In the genomic region with DNA sequence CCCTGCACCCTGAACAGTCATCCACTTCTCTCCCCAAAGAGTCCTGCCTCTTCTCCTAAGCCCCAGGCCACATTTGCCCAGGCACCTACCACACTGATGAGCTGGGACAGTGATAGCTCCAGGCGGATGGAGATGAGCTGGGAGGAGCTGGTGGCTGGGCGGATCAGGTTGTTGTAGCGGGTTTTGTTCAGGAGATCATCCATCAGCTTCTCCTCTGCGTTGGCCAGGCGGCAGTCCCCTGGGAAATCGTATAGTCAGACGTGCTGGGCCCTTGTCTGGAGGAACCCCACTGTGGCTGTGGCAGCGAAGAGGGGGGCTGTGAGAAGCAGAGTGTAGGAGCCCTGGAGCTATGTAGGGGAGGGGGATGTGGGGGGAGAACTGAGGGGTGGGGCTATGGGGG, we compare ENCODE assay signal across 14 mouse cellular contexts. TPM values are rescaled to one million over a fixed set of nuclear protein-coding genes. Genes with fewer than 3 reads are reported as not detected.
DNase-seq lines count a peak whose midpoint lies in the region; ATAC-seq and TF ChIP-seq lines count a peak whose summit lies in the region.
"Had no signal": no experiment of that assay in that cellular context is flagged by ENCODE, and none has a peak within 500 bp of the region (broad histone marks: within the 10 kb centered on the region; RNA-seq: fewer than 3 reads in every experiment).

No protein-coding gene starts in this region.

- H3K36me3 ChIP-seq in intestine, embryonic 15.5 days, result no peaks in the 10 kb centered on the region
- no peaks in the 10 kb centered on the region for H3K36me3 ChIP-seq in intestine, postnatal 0 days (ENCODE audit: control insufficient read depth, insufficient read depth)
- H3K36me3 ChIP-seq in ES-E14 (ENCODE audit: control insufficient read depth, insufficient read depth, low read length, poor library complexity, severe bottlenecking), result no peaks in the 10 kb centered on the region
- no peaks in the 10 kb centered on the region for H3K36me3 ChIP-seq in neural tube, embryonic 14.5 days (ENCODE audit: control insufficient read depth, insufficient read depth, low read length)
- H3K36me3 ChIP-seq: liver, embryonic 15.5 days had no signal

- H3K4me1 ChIP-seq in intestine, embryonic 15.5 days (replicated peaks), result 0 out of 2 replicates have a peak, but pooled peaks cover 4% of the 10 kb centered on the region
- peaks cover 6% of the 10 kb centered on the region; the same call in 1 of the 2 replicates for H3K4me1 ChIP-seq in intestine, postnatal 0 days (replicated peaks; ENCODE audit: control insufficient read depth, insufficient read depth, low read length)
- H3K4me1 ChIP-seq in ES-E14 (ENCODE audit: control insufficient read depth in 2 of 2, insufficient read depth in 2 of 2, low read length in 2 of 2, poor library complexity in 1 of 2), result peaks cover 0 to 6% of the 10 kb centered on the region in 2 experiments; a peak in 3 of 4 replicates
- H3K4me1 ChIP-seq in neural tube, embryonic 14.5 days (ENCODE audit: control insufficient read depth, insufficient read depth, low read length), result peaks cover 5% of the 10 kb centered on the region; the same call in 1 of the 2 replicates
- H3K4me1 ChIP-seq: liver, embryonic 15.5 days had no signal

- H3K4me2 ChIP-seq in intestine, embryonic 15.5 days (replicated peaks), result no peak overlapping the region
- no peak overlapping the region; the same call in 1 of the 2 replicates for H3K4me2 ChIP-seq in intestine, postnatal 0 days (replicated peaks; ENCODE audit: low read depth)
- no peak overlapping the region for H3K4me2 ChIP-seq in neural tube, embryonic 14.5 days (ENCODE audit: low read depth, low read length)
- H3K4me2 ChIP-seq: liver, embryonic 15.5 days had no signal

- H3K9me3 ChIP-seq in intestine, embryonic 15.5 days, result no peaks in the 10 kb centered on the region
- no peaks in the 10 kb centered on the region for H3K9me3 ChIP-seq in intestine, postnatal 0 days (ENCODE audit: control insufficient read depth)
- no peaks in the 10 kb centered on the region for H3K9me3 ChIP-seq in ES-E14 (ENCODE audit: control insufficient read depth, insufficient read depth, low read depth, low read length)
- no peaks in the 10 kb centered on the region for H3K9me3 ChIP-seq in neural tube, embryonic 14.5 days (ENCODE audit: control insufficient read depth, low read length)
- H3K9me3 ChIP-seq: liver, embryonic 15.5 days had no signal

- no peak overlapping the region for H3K4me3 ChIP-seq in intestine, embryonic 15.5 days (replicated peaks)
- no peak overlapping the region for H3K4me3 ChIP-seq in intestine, postnatal 0 days (ENCODE audit: low read depth, low read length)
- peak overlapping the region; percentile 24 to 60; a peak in 2 of 4 replicates for H3K4me3 ChIP-seq in ES-E14 (ENCODE audit: insufficient read depth in 1 of 2, low read depth in 1 of 2, low read length in 2 of 2, poor library complexity in 1 of 2, severe bottlenecking in 1 of 2)
- no peak overlapping the region for H3K4me3 ChIP-seq in neural tube, embryonic 14.5 days (ENCODE audit: low read depth, low read length)
- H3K4me3 ChIP-seq: liver, embryonic 15.5 days had no signal

- intact Hi-C loops in gastrocnemius, postnatal 36 days (cut with DNase I), result no loop called here

- DNase-seq in ES-E14 (ENCODE audit: low read depth, low spot score), result peak; percentile 48
- peak; percentile 34 for DNase-seq in embryo, embryonic 9.5 days (ENCODE audit: extremely low spot score)
- no peak for DNase-seq in layer of hippocampus, postnatal 10 days (ENCODE audit: low spot score in 2 of 2)
- DNase-seq in gastrocnemius, postnatal 36 days, result no peak
- DNase-seq: adrenal gland, postnatal 25 days; cerebellum, postnatal 25 days; heart, postnatal 4 days; layer of hippocampus, adult 9-11 months; left cerebral cortex, postnatal 4 days had no signal

- no peaks in the 10 kb centered on the region for H3K27me3 ChIP-seq in intestine, embryonic 15.5 days (replicated peaks)
- H3K27me3 ChIP-seq in intestine, postnatal 0 days (replicated peaks; ENCODE audit: control insufficient read depth, insufficient read depth, low read length), result 0 out of 2 replicates have a peak, but pooled peaks cover 7% of the 10 kb centered on the region
- no peaks in the 10 kb centered on the region for H3K27me3 ChIP-seq in neural tube, embryonic 14.5 days (ENCODE audit: control insufficient read depth, insufficient read depth, low read length)

- ATAC-seq in intestine, embryonic 15.5 days, result 0 out of 2 replicates have a peak, but pooled peaks have one; percentile 29
- ATAC-seq in intestine, postnatal 0 days, result no peak
- 0 out of 2 replicates have a peak, but pooled peaks have one; percentile 28 for ATAC-seq in neural tube, embryonic 14.5 days (ENCODE audit: low read depth)

- H3K27ac ChIP-seq in intestine, embryonic 15.5 days, result no peak overlapping the region
- no peak overlapping the region for H3K27ac ChIP-seq in intestine, postnatal 0 days (ENCODE audit: low read depth, low read length)
- no peak overlapping the region for H3K27ac ChIP-seq in ES-E14 (ENCODE audit: insufficient read depth, low read depth, low read length, poor library complexity, severe bottlenecking)
- H3K27ac ChIP-seq in neural tube, embryonic 14.5 days (ENCODE audit: low read depth, low read length), result no peak overlapping the region
- H3K27ac ChIP-seq: liver, embryonic 15.5 days; macrophage had no signal

- WGBS in intestine, embryonic 15.5 days, result 13% methylated on average over 8 of the region's 8 CpGs
- WGBS in intestine, postnatal 0 days, result 24% methylated on average over 8 of the region's 8 CpGs
- 4% methylated on average over 8 of the region's 8 CpGs for WGBS in neural tube, embryonic 14.5 days

- no peak for TF ChIP-seq CTCF in intestine, postnatal 0 days (IDR thresholded peaks at IDR 0.05; ENCODE audit: low read depth)

- H3K9ac ChIP-seq in intestine, embryonic 15.5 days, result no peak overlapping the region
- no peak overlapping the region for H3K9ac ChIP-seq in intestine, postnatal 0 days (ENCODE audit: low read depth, low read length)
- H3K9ac ChIP-seq in ES-E14 (ENCODE audit: insufficient read depth, low read depth, low read length, poor library complexity, severe bottlenecking), result no peak overlapping the region
- H3K9ac ChIP-seq in neural tube, embryonic 14.5 days (replicated peaks; ENCODE audit: low read depth, low read length), result no peak overlapping the region
- H3K9ac ChIP-seq: liver, embryonic 15.5 days had no signal

- in situ Hi-C loops in ES-E14 (cut with MboI; ENCODE audit: low sequenced_read_pairs in 2 of 2, unreplicated experiment in 2 of 2), result loop anchor here in 1 of 2 experiments (10.0 kb wide), 1 partner anchor 61 kb away; no protein-coding TSS in a partner anchor

TF ChIP-seq in ES-E14, 5 proteins besides CTCF, POLR2A, EP300 and RAD21:
- TF ChIP-seq MAFK (IDR thresholded peaks at IDR 0.05; ENCODE audit: insufficient read depth, low read depth, low read length) (no peak), ZC3H11A (IDR thresholded peaks at IDR 0.05; ENCODE audit: borderline replicate concordance, low read depth, low read length) (no peak)

RNA-seq across cellular contexts. Expression of a gene that starts 4.9 kb away (rescaled TPM):
- polyA plus RNA-seq in intestine, embryonic 15.5 days (2015; fragmentation: Nextera tagmentation; extraction: Ambion mirVana), result 4.8 and 5.5 TPM in 2 replicates
- 2.3 and 3.1 TPM in 2 replicates for polyA plus RNA-seq in intestine, postnatal 0 days (2015; fragmentation: Nextera tagmentation; extraction: Ambion mirVana)
- 0.18 and 0.48 TPM in 2 replicates for total RNA-seq in ES-E14 (2012; rRNA removed)
- polyA plus RNA-seq in neural tube, embryonic 14.5 days (2014; fragmentation: Nextera tagmentation; extraction: Ambion mirVana), result 1.4 and 1.5 TPM in 2 replicates
- total RNA-seq in layer of hippocampus, postnatal 10 days (2021), result under 1 TPM in 1 of 2 experiments, not detected in 1; 0.11 TPM
- total RNA-seq in gastrocnemius, postnatal 36 days (2021), result under 1 TPM in 1 of 2 experiments, not detected in 1; 0.08 TPM
- polyA plus RNA-seq: liver, embryonic 15.5 days; macrophage had no signal

RNA-seq across cellular contexts. Expression of a gene that starts 17.3 kb away (rescaled TPM):
- polyA plus RNA-seq in intestine, embryonic 15.5 days (2015; fragmentation: Nextera tagmentation; extraction: Ambion mirVana), result 11.4 and 12.3 TPM in 2 replicates
- polyA plus RNA-seq in intestine, postnatal 0 days (2015; fragmentation: Nextera tagmentation; extraction: Ambion mirVana), result 5.3 and 5.4 TPM in 2 replicates
- total RNA-seq in ES-E14 (2012; rRNA removed), result 0.04 TPM in 1 of 2 replicates, not detected in the other
- 24.8 and 26.8 TPM in 2 replicates for polyA plus RNA-seq in neural tube, embryonic 14.5 days (2014; fragmentation: Nextera tagmentation; extraction: Ambion mirVana)
- total RNA-seq in layer of hippocampus, postnatal 10 days (2021), result 1 to 10 TPM; 1.2 to 1.7 TPM
- not detected for total RNA-seq in gastrocnemius, postnatal 36 days (2021)
- polyA plus RNA-seq: liver, embryonic 15.5 days; macrophage had no signal

Comparison
In these comparisons a context has a peak if more than half of its experiments do, and no peak if none do; other contexts are left out.
1. H3K4me3 ChIP-seq: peak in ES-E14 (2 of 2); none in intestine, embryonic 15.5 days (single experiment), intestine, postnatal 0 days (single experiment) and neural tube, embryonic 14.5 days (single experiment).
2. DNase-seq: peak in ES-E14 (single experiment) and embryo, embryonic 9.5 days (single experiment); none in layer of hippocampus, postnatal 10 days (0 of 2) and gastrocnemius, postnatal 36 days (0 of 2).